Mouse (Mus musculus) retina, postnatal 7 days (tissue): ENCODE measurements at regions not wholly inside any gene's neighbourhood (a gene's known extent, or its start where the extent isn't known, plus 50 kb on each side); places are given as distances from the start of the nearest gene placed in this dataset.

ENCODE experiments used
- DNase-seq: peaks from one replicate; pipeline ENCODE4 v3.0.0-alpha.2; 2012; ENCODE audit warnings: low read depth, low spot score

GRCm38 (mm10) chr1:23602710-23603291 lies 158.8 kb upstream of the B3gat2 start:
- DNase-seq: no peak

- DNase-seq: no peak
Measured at GRCm38 (mm10) chr1:23629366-23629765, 132.2 kb upstream of the B3gat2 start.

- DNase-seq: no peak
Measured at GRCm38 (mm10) chr1:23645093-23645492, 116.5 kb upstream of the B3gat2 start.

- DNase-seq: no peak
Measured at GRCm38 (mm10) chr1:23648875-23649506, 112.6 kb upstream of the B3gat2 start.

- DNase-seq: no peak
Measured at GRCm38 (mm10) chr1:23649886-23650285, 111.7 kb upstream of the B3gat2 start.

- DNase-seq: no peak
Measured at GRCm38 (mm10) chr1:23653628-23654027, 107.9 kb upstream of the B3gat2 start.

GRCm38 (mm10) chr1:23655768-23656167 lies 105.8 kb upstream of the B3gat2 start:
- no peak for DNase-seq

GRCm38 (mm10) chr1:23656302-23656701 lies 105.3 kb upstream of the B3gat2 start:
- DNase-seq: no peak

- DNase-seq: no peak
Measured at GRCm38 (mm10) chr1:23656718-23657117, 104.8 kb upstream of the B3gat2 start.

GRCm38 (mm10) chr1:23670514-23670913 lies 91.0 kb upstream of the B3gat2 start:
- DNase-seq: no peak

GRCm38 (mm10) chr1:23674357-23674756 lies 87.2 kb upstream of the B3gat2 start:
- DNase-seq: no peak

GRCm38 (mm10) chr1:23676301-23676700 lies 85.3 kb upstream of the B3gat2 start:
- DNase-seq: no peak

GRCm38 (mm10) chr1:23689398-23689797 lies 72.2 kb upstream of the B3gat2 start:
- DNase-seq: no peak

- peak; percentile 61 for DNase-seq
Measured at GRCm38 (mm10) chr1:23705489-23705888, 56.1 kb upstream of the B3gat2 start.

GRCm38 (mm10) chr1:23706450-23706849 lies 55.1 kb upstream of the B3gat2 start:
- no peak for DNase-seq
